Mouse (Mus musculus): ENCODE measurements around the gene Ascl3. TPM values are rescaled to one million over a fixed set of nuclear protein-coding genes. Genes with fewer than 3 reads are reported as not detected.

Ascl3 gene
- polyA plus RNA-seq (2015; fragmentation: Nextera tagmentation; extraction: Ambion mirVana): 0.40 TPM in 1 of 2 replicates, not detected in the other

DNA sequence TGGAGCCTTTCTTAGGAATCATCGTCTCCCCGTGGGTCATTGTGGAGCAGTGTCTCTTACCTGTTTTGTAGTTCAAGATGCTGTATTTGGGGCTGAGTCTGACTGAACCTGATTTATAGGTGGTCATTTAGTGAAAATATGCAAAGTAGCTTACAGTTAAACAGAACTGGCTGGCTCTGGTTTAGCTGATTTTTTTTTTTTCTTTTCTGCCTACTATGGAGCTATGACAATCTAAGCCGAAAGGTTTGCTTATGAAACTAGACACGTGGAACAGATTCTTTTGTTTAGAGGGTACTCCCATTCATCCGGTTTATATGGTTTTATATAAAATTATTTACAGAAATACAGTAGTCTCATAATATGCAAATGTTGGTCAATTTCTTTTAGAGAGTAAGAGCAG lies at the start of gene Ascl3:
TSS of gene Ascl3 (minus strand) at position 101 of the 400 bp plus-strand sequence.
- Histone ChIP-seq H3K9me3 (no peaks in the 10 kb centered on the region), H3K36me3 (peaks cover 24% of the 10 kb centered on the region), H3K4me2 (replicated peaks) (no peak within 1 kb of the TSS), H3K4me1 (replicated peaks) (no peaks in the 10 kb centered on the region), H3K4me3 (replicated peaks) (no peak within 1 kb of the TSS), H3K9ac (replicated peaks) (no peak within 1 kb of the TSS), H3K27ac (no peak within 1 kb of the TSS), H3K27me3 (no peaks in the 10 kb centered on the region)
- WGBS: 88% methylated on average over 5 of the region's 5 CpGs
- ATAC-seq: no peak

DNA sequence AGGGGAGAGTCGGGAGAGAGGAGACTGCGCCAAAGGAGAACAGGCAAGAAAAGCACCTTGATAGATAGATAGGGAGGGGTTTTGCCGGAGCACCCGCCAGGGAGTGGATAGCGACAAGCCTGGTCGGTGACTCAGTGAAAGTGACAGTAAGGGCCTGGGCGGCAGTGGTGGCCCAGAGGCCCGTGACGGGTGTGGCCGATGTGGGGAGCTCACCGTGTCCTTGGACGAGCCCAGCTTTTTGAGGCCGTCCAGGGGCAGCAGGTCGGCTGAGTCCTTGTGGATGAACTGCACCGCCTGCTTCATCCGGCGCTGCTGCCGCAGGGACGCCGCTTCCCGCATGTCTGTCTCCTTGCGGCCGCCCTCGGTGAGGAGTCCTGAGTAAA lies 49.6 kb upstream of the Ascl3 start:
- Histone ChIP-seq H3K4me1 (replicated peaks) (peaks cover 14% of the 10 kb centered on the region), H3K9me3 (no peaks in the 10 kb centered on the region), H3K27me3 (peaks cover 44% of the 10 kb centered on the region), H3K27ac (no peak overlapping the region), H3K36me3 (no peaks in the 10 kb centered on the region), H3K9ac (replicated peaks) (peak overlapping the region; percentile 71), H3K4me2 (replicated peaks) (peak overlapping the region; percentile 96), H3K4me3 (replicated peaks) (peak overlapping the region; percentile 57)
- WGBS: under 1% methylated on average over 24 of the region's 24 CpGs
- ATAC-seq: peak; percentile 82

DNA sequence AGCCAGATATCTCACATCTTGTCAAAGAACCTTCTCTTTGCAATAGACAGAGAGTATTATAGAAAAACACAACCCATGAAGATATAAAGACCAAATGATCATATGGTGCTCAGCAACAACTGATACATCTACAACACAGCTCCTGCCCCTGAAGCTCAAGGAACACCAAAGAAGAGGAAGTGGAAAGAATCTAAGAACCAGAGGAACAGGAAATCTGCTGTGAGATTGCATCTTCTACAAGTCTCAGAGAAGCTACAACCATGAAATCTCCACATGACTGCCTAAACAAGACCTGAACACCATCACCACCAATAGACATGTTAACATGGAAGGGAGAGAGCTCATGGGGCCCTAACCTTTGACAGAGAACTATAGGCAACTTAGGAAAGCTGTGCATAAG lies 40.7 kb upstream of the Ascl3 start:
- Histone ChIP-seq H3K27me3 (no peaks in the 10 kb centered on the region), H3K4me3 (replicated peaks) (no peak overlapping the region), H3K9ac (replicated peaks) (no peak overlapping the region), H3K4me1 (replicated peaks) (no peaks in the 10 kb centered on the region), H3K9me3 (no peaks in the 10 kb centered on the region), H3K36me3 (no peaks in the 10 kb centered on the region), H3K27ac (no peak overlapping the region), H3K4me2 (replicated peaks) (no peak overlapping the region)
- ATAC-seq: no peak

DNA sequence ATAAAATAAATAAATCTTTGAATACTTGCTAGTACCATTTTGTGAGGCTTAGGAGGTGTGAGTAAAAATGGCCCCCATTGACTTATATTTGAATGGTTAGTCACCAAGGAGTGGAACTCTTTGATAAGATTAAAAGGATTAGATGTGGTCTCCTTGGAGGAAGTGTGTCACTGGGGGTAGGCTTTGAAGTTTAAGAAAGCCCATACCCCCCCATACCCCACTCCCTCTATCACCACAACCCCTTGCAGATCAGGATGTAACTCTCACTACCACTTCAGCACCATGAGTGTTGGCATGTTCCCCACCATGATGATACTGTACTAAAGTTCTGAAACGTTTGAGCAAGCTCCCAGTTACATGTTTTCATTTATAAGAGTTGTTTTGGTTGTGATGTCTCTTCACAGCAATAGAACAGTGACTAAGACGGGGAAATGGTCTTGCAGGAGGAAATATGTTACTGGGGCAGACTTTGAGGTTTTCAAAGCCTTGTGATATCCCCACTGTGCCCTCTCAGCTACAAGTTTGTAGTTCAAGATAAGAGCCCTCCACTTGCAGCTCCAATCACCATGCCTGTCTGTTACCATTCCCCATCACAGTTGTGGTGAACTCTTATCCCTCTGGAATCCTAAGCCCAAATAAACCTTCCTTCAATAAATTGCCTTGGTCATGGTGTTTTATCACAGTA lies 37.3 kb upstream of the Ascl3 start:
- no peak overlapping the region for H3K9ac ChIP-seq (replicated peaks)
- H3K4me1 ChIP-seq (replicated peaks): no peaks in the 10 kb centered on the region
- no peaks in the 10 kb centered on the region for H3K27me3 ChIP-seq
- H3K4me3 ChIP-seq (replicated peaks): no peak overlapping the region
- H3K36me3 ChIP-seq: no peaks in the 10 kb centered on the region
- H3K9me3 ChIP-seq: no peaks in the 10 kb centered on the region
- no peak for ATAC-seq
- no peak overlapping the region for H3K4me2 ChIP-seq (replicated peaks)
- no peak overlapping the region for H3K27ac ChIP-seq
- WGBS: 68% methylated on average over 2 of the region's 2 CpGs

GRCm38 (mm10) chr7:109767575-109768350 lies 36.2 kb upstream of the Ascl3 start:
- no peaks in the 10 kb centered on the region for H3K4me1 ChIP-seq (replicated peaks)
- 87% methylated on average over 7 of the region's 7 CpGs for WGBS
- no peak overlapping the region for H3K4me2 ChIP-seq (replicated peaks)
- no peak for ATAC-seq
- no peaks in the 10 kb centered on the region for H3K36me3 ChIP-seq
- H3K9me3 ChIP-seq: no peaks in the 10 kb centered on the region
- H3K9ac ChIP-seq (replicated peaks): no peak overlapping the region
- H3K4me3 ChIP-seq (replicated peaks): no peak overlapping the region
- H3K27ac ChIP-seq: no peak overlapping the region
- no peaks in the 10 kb centered on the region for H3K27me3 ChIP-seq

GRCm38 (mm10) chr7:109764009-109764408 lies 32.5 kb upstream of the Ascl3 start:
- H3K36me3 ChIP-seq: no peaks in the 10 kb centered on the region
- no peak overlapping the region for H3K27ac ChIP-seq
- no peaks in the 10 kb centered on the region for H3K9me3 ChIP-seq
- no peak overlapping the region for H3K9ac ChIP-seq (replicated peaks)
- no peak for ATAC-seq
- no peaks in the 10 kb centered on the region for H3K27me3 ChIP-seq
- 83% methylated on average over 2 of the region's 2 CpGs for WGBS
- H3K4me1 ChIP-seq (replicated peaks): no peaks in the 10 kb centered on the region
- H3K4me2 ChIP-seq (replicated peaks): no peak overlapping the region
- H3K4me3 ChIP-seq (replicated peaks): no peak overlapping the region

DNA sequence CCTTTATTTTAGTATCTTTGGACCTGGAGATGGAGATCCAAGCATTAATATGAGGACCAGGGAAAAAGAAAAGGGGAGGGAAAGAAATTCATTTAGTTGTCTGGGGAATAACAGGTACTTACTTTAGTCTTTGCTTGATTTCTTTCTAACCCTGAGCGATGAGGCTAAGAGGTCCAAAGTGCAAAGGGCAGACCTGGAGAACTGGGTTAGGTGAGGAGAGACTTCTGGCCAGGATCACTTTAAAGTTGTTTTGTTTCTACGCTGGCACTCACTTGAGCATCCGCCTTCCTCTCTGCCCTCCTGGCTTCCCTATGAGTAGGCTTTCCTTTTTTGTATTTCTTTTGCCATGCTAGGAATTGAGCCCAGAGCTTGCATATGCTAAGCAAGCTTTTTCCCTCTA lies 24.8 kb upstream of the Ascl3 start:
- whole genome bisulfite sequencing: 99% methylated on average over 3 of the region's 3 CpGs
- ATAC-seq: no peak
- Histone ChIP-seq H3K27me3 (no peaks in the 10 kb centered on the region), H3K27ac (no peak overlapping the region), H3K4me1 (replicated peaks) (peaks cover 16% of the 10 kb centered on the region), H3K36me3 (no peaks in the 10 kb centered on the region), H3K9me3 (no peaks in the 10 kb centered on the region), H3K4me2 (replicated peaks) (no peak overlapping the region), H3K9ac (replicated peaks) (no peak overlapping the region), H3K4me3 (replicated peaks) (no peak overlapping the region)

GRCm38 (mm10) chr7:109754034-109754433 lies 22.5 kb upstream of the Ascl3 start:
- H3K27me3 ChIP-seq: no peaks in the 10 kb centered on the region
- no peak overlapping the region for H3K4me3 ChIP-seq (replicated peaks)
- H3K4me2 ChIP-seq (replicated peaks): no peak overlapping the region
- ATAC-seq: no peak
- no peak overlapping the region for H3K27ac ChIP-seq
- 95% methylated on average over 8 of the region's 8 CpGs for WGBS
- no peaks in the 10 kb centered on the region for H3K9me3 ChIP-seq
- no peaks in the 10 kb centered on the region; the same call in 1 of the 2 replicates for H3K36me3 ChIP-seq
- H3K4me1 ChIP-seq (replicated peaks): peaks cover 25% of the 10 kb centered on the region
- H3K9ac ChIP-seq (replicated peaks): peak overlapping the region; percentile 97; the same call in 1 of the 2 replicates

- Histone ChIP-seq H3K9ac (replicated peaks) (peak within 1 kb of the TSS; percentile 97), H3K4me1 (replicated peaks) (peaks cover 25% of the 10 kb centered on the region), H3K4me3 (replicated peaks) (peak within 1 kb of the TSS; percentile 91), H3K27me3 (no peaks in the 10 kb centered on the region), H3K27ac (peak within 1 kb of the TSS; percentile 87), H3K4me2 (replicated peaks) (peak within 1 kb of the TSS; percentile 93), H3K9me3 (no peaks in the 10 kb centered on the region), H3K36me3 (peaks cover 5% of the 10 kb centered on the region)
- WGBS: under 1% methylated on average over 74 of the region's 74 CpGs
- ATAC-seq: peak; percentile 95
Measured at GRCm38 (mm10) chr7:109752008-109752925, 20.7 kb upstream of the Ascl3 start, which contains the start of gene Tmem9b. Tmem9b (minus strand) TSS chr7:109752875.

GRCm38 (mm10) chr7:109751427-109752007 lies 20.0 kb upstream of the Ascl3 start:
- Histone ChIP-seq H3K27me3 (no peaks in the 10 kb centered on the region), H3K9ac (replicated peaks) (peak overlapping the region; percentile 97), H3K4me1 (replicated peaks) (peaks cover 25% of the 10 kb centered on the region), H3K9me3 (no peaks in the 10 kb centered on the region), H3K4me3 (replicated peaks) (peak overlapping the region; percentile 91), H3K36me3 (peaks cover 6% of the 10 kb centered on the region), H3K27ac (peak overlapping the region; percentile 87), H3K4me2 (replicated peaks) (peak overlapping the region; percentile 93)
- ATAC-seq: peak; percentile 40
- WGBS: 3% methylated on average over 13 of the region's 13 CpGs

- no peak for ATAC-seq
- Histone ChIP-seq H3K9me3 (no peaks in the 10 kb centered on the region), H3K27me3 (no peaks in the 10 kb centered on the region), H3K36me3 (peaks cover 39% of the 10 kb centered on the region), H3K4me2 (replicated peaks) (no peak overlapping the region), H3K9ac (replicated peaks) (no peak overlapping the region), H3K4me1 (replicated peaks) (peaks cover 14% of the 10 kb centered on the region), H3K27ac (no peak overlapping the region), H3K4me3 (replicated peaks) (no peak overlapping the region)
- 65% methylated on average over 1 of the region's 1 CpGs for WGBS
Measured at GRCm38 (mm10) chr7:109747747-109748146, 16.2 kb upstream of the Ascl3 start.
